Mouse (Mus musculus) liver, adult 2 months (tissue): ENCODE data around the gene Susd6.

Experiments used
- CTCF ChIP-seq: fragments of 200-500 bp; IDR thresholded peaks from 2 replicates; pipeline ENCODE4 v1.5.1; 2011; ENCODE audit warnings: low read depth, low read length, control low read depth
- POLR2A ChIP-seq: fragments of 200-500 bp; IDR thresholded peaks from 2 replicates; pipeline ENCODE4 v1.6.1; 2011; ENCODE audit warnings: low read length, control low read depth; ENCODE audit not compliant: insufficient read depth; ENCODE audit errors: extremely low read depth

DNA sequence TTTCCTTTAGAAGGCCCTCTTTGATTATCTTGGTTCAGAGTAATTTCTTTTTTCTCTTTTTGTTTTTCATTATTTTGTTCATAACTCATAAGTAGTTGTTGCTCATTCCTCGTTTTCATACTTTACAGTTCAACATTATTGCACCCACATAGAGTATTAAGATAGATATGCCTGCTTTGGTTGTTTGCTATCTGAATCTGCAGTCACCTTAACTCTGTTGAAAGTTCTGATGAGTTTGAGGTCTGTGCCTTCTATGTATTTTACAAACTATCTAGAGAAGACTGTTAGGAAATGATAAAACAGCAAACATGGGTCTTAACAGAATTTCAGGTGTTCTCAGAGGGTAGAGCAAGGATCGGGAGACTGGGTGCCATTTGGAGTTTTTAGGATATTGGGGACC lies 23.1 kb downstream of the Susd6 start:
- no peak for TF ChIP-seq CTCF
- no peak for TF ChIP-seq POLR2A
